Mouse (Mus musculus) CD4-positive, CD25-positive, alpha-beta regulatory T cell (primary cell): Measurements from ENCODE around the gene Olfr785. TPM values are rescaled to one million over a fixed set of nuclear protein-coding genes. Genes with fewer than 3 reads are reported as not detected.

Experiments used
- polyA plus RNA-seq: library from polyadenylated mRNA; unstranded; fragments of 100-300 nt; shearing (Covaris generic); gene quantifications from one replicate; pipeline ENCODE4 v1.2.1, GENCODE M21; 2017

Gene Olfr785
- polyA plus RNA-seq: not detected

DNA sequence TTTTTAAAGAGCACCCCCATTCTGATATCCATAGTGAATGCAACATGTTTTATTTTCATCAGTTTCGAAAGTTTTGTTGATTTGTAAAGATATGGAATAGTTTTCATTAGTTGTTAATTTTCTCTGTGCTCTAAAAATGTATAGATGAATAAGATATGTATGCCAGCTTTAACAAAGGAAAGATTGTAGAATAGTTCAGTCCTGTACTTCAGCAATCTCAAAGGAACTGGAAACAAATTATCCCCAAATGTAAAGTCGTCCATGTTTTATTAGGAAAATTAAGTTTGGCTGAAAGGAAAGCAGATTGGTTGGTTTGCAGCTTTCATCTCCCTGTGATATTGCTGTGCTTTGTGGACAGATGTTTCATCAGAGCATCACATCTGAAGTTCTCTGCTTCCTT is at the start of gene Olfr785:
TSS of gene Olfr785 (plus strand) at position 301 of the 400 bp plus-strand sequence.

DNA sequence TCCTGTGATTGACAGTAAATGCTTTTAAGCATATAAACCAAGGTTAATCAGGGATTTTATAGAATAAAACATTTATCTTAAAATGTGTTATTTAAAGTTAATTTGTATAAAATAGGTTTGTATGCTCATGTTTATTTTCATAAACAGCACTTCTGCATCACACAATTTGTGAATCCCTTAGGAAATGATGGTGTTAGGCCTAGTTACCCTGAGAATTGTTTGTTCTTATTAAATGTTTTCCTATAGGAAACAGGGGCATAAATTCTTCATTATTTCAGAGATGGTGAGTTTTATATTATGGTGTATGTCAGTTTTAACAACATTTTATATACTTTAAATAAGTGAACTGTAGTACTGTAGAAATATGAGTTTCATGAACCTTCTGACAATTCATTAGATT is 21.4 kb upstream of the Olfr785 start, which contains the start of gene Olfr784:
TSS of gene Olfr784 (plus strand) at position 301 of the 400 bp plus-strand sequence.

DNA sequence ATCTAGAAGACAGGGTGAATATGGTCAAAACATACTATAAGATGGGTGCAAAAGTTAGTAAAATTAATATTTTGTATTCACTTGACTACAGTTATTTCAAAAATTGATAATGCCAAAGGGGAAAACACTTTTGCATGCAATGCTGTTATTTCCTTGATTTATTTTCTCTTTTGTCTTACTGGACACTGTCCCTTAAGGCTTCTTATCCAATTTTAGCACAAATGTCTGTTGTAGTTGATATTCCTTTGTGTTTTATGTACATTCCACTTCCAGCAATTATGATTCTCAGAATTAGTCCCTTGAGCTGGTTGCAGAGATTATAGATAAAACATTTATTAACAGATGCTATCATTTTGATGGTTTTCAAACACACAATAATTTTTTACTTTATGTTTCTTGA is 21.8 kb downstream of the Olfr785 start, which contains the start of gene Olfr786:
TSS of gene Olfr786 (plus strand) at position 301 of the 400 bp plus-strand sequence.

Other genes with a start within 250 kb of the Olfr785 start
- gene Olfr771, start 240.7 kb upstream of the Olfr785 start, polyA plus RNA-seq: not detected
- gene Olfr772, start 227.5 kb upstream of the Olfr785 start, polyA plus RNA-seq: not detected
- not detected for gene Olfr773, start 218.0 kb upstream of the Olfr785 start, polyA plus RNA-seq
- gene Olfr774, start 169.2 kb upstream of the Olfr785 start, polyA plus RNA-seq: not detected
- not detected for gene Olfr775, start 157.0 kb upstream of the Olfr785 start, polyA plus RNA-seq
- gene Olfr776, start 146.3 kb upstream of the Olfr785 start, polyA plus RNA-seq: not detected
- not detected for gene Olfr777, start 133.9 kb upstream of the Olfr785 start, polyA plus RNA-seq
- gene Olfr780, start 87.3 kb upstream of the Olfr785 start, polyA plus RNA-seq: not detected
- gene Olfr781, start 76.6 kb upstream of the Olfr785 start, polyA plus RNA-seq: not detected
- gene Olfr782, start 56.6 kb upstream of the Olfr785 start, polyA plus RNA-seq: not detected
- 0.07 TPM for gene Olfr784, start 21.3 kb upstream of the Olfr785 start, polyA plus RNA-seq
- not detected for gene Olfr786, start 21.9 kb downstream of the Olfr785 start, polyA plus RNA-seq
- gene Olfr787, start 56.4 kb downstream of the Olfr785 start, polyA plus RNA-seq: 0.16 TPM
- not detected for gene Olfr788, start 65.6 kb downstream of the Olfr785 start, polyA plus RNA-seq
- not detected for gene Olfr789, start 79.3 kb downstream of the Olfr785 start, polyA plus RNA-seq
- not detected for gene Olfr790, start 93.1 kb downstream of the Olfr785 start, polyA plus RNA-seq
- gene Olfr791, start 116.4 kb downstream of the Olfr785 start, polyA plus RNA-seq: not detected
- gene Olfr792, start 133.7 kb downstream of the Olfr785 start, polyA plus RNA-seq: not detected
- gene Olfr794, start 162.2 kb downstream of the Olfr785 start, polyA plus RNA-seq: not detected
- gene Olfr796, start 207.1 kb downstream of the Olfr785 start, polyA plus RNA-seq: not detected
- gene Olfr798, start 222.5 kb downstream of the Olfr785 start, polyA plus RNA-seq: 0.18 TPM
- not detected for gene Olfr799, start 232.1 kb downstream of the Olfr785 start, polyA plus RNA-seq